Mouse (Mus musculus) CH12.LX (cell line): ENCODE results near the gene Kat7.

Source experiments
- CTCF ChIP-seq, 2 experiments: IDR thresholded peaks in 1 of 2; conservative IDR thresholded peaks in 1 of 2; 2 replicates each; pipeline ENCODE4 v1.5.1; 2011 to 2012; ENCODE audit warnings: low read depth in 2 of 2, low read length in 2 of 2, improper control_type of control experiment in 1 of 2, inconsistent platforms in 1 of 2, mild to moderate bottlenecking in 1 of 2, moderate library complexity in 1 of 2
- POLR2A ChIP-seq: IDR thresholded peaks from 2 replicates; pipeline ENCODE4 v1.6.1; 2011; ENCODE audit warnings: low read depth, mild to moderate bottlenecking, improper control_type of control experiment, low read length

DNA sequence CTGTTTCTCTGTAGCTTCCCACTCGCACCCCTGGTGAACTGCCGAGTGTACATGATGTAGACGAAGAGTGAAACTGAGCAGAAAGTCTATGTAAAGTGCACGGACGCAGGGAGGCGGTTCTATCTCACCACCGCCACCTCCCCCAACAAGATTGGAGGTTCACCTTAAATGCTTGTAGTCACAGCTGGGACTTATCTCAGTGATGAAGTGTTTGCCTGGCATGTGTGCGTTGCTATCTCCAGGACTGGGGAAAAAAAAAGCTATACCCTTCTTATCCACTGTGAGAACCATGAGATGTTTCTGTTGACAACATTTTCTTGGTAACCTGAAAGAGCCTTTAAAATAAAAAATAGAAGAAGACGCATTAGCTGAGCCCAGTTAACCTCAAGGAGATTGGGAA lies 8.1 kb upstream of the Kat7 start:
- no peak for TF ChIP-seq POLR2A
- no peak for TF ChIP-seq CTCF (conservative IDR thresholded peaks at IDR 0.05 in 1 of 2, IDR thresholded peaks at IDR 0.05 in 1 of 2; ENCODE audit: low read depth in 2 of 2, low read length in 2 of 2)
